Mouse (Mus musculus) stomach, embryonic 14.5 days (tissue): Measurements from ENCODE around the gene Prnd. TPM values are rescaled to one million over a fixed set of nuclear protein-coding genes. Genes with fewer than 3 reads are reported as not detected.

Experiments
- ATAC-seq: fragments of 200-750 bp; cut with Nextera tagmentation; 2 replicates; pipeline ENCODE4 v1.8.0; 2017; ENCODE audit warnings: low read depth, moderate TSS enrichment; ENCODE audit not compliant: insufficient number of reproducible peaks, insufficient read depth, low FRiP score
- H3K27ac ChIP-seq: fragments of 300-500 bp; sonication (generic); 2 replicates; pipeline ENCODE4 v1.5.1; 2014; ENCODE audit warnings: mild to moderate bottlenecking, low read length, moderate library complexity, mixed read lengths
- H3K27me3 ChIP-seq: fragments of 300-500 bp; sonication (generic); 2 replicates; pipeline ENCODE4 v1.6.1; 2014; ENCODE audit warnings: low read length, control low read depth, mixed read lengths; ENCODE audit not compliant: control insufficient read depth, insufficient read depth
- H3K36me3 ChIP-seq: fragments of 300-500 bp; sonication (generic); 2 replicates; pipeline ENCODE4 v1.6.1; 2014; ENCODE audit warnings: mild to moderate bottlenecking, control low read depth, low read length, moderate library complexity, mixed read lengths; ENCODE audit not compliant: control insufficient read depth, insufficient read depth
- H3K4me1 ChIP-seq: fragments of 300-500 bp; sonication (generic); 2 replicates; pipeline ENCODE4 v1.6.1; 2014; ENCODE audit warnings: low read length, control low read depth, mixed read lengths; ENCODE audit not compliant: control insufficient read depth, insufficient read depth
- H3K4me2 ChIP-seq: fragments of 300-500 bp; sonication (generic); replicated peaks from 2 replicates; pipeline ENCODE4 v1.6.1; 2014; ENCODE audit warnings: low read depth, low read length, control low read depth
- H3K4me3 ChIP-seq: fragments of 300-500 bp; sonication (generic); 2 replicates; pipeline ENCODE4 v1.5.1; 2014; ENCODE audit warnings: low read depth, low read length, control low read depth
- H3K9ac ChIP-seq: fragments of 300-500 bp; sonication (generic); replicated peaks from 2 replicates; pipeline ENCODE4 v1.6.1; 2014; ENCODE audit warnings: low read depth, mild to moderate bottlenecking, control low read depth, low read length, moderate library complexity, mixed read lengths
- H3K9me3 ChIP-seq: fragments of 300-500 bp; sonication (generic); 2 replicates; pipeline ENCODE4 v1.6.1; 2016; ENCODE audit warnings: low read depth, low read length, control low read depth; ENCODE audit not compliant: control insufficient read depth
- WGBS: fragments of 180-500 bp; shearing (Covaris S2); extraction: QIAGEN DNeasy Blood & Tissue Kit; methylation state at CpG from one replicate; pipeline ENCODE4 v1.1.7; 2014; 5-methylcytosine and 5-hydroxymethylcytosine counted together
- polyA plus RNA-seq: library from polyadenylated mRNA; unstranded; fragments of >200 nt; fragmentation: Nextera tagmentation; extraction: Ambion mirVana; gene quantifications from 2 replicates; pipeline ENCODE4 v1.2.1, GENCODE M21; 2014

Gene Prnd
- polyA plus RNA-seq, 1 experiment from 2014 or later: 49.9 TPM

DNA sequence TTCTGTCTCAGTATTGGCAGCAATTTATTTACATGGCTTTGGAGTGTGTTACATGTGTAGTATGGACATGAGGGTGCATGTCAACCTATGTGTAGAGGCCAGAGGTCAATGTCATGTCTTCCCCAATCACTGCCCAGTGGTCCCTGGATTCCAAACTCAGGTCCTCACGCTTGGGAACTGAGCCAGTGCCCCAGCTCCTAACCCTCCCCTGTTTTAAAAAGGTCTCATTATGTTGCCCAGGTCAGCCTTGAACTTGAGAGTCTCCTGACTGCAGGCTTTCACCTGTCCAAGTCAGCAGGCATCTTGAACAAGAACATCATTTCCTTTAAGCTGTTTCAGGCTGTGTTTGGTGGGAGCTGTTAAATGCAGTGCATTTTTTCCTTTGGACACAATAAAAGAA, 41.8 kb upstream of the Prnd start:
- WGBS: 81% methylated on average over 1 of the region's 1 CpGs
- Histone ChIP-seq H3K36me3 (no peaks in the 10 kb centered on the region), H3K9ac (no peak overlapping the region), H3K9me3 (no peaks in the 10 kb centered on the region), H3K4me3 (no peak overlapping the region), H3K27me3 (no peaks in the 10 kb centered on the region), H3K4me2 (peak overlapping the region; percentile 71; the same call in 1 of the 2 replicates), H3K4me1 (peaks cover 4% of the 10 kb centered on the region), H3K27ac (no peak overlapping the region; the same call in 1 of the 2 replicates)
- ATAC-seq: no peak

- Histone ChIP-seq H3K27ac (peak within 1 kb of the TSS; percentile 74), H3K4me3 (peak within 1 kb of the TSS; percentile 68), H3K9ac (peak within 1 kb of the TSS; percentile 58), H3K9me3 (no peaks in the 10 kb centered on the region), H3K36me3 (no peaks in the 10 kb centered on the region), H3K4me1 (peaks cover 4% of the 10 kb centered on the region), H3K4me2 (peak within 1 kb of the TSS; percentile 71), H3K27me3 (no peaks in the 10 kb centered on the region)
- peak; percentile 94 for ATAC-seq
- 5% methylated on average over 52 of the region's 52 CpGs for WGBS
These were observed 40.7 kb upstream of the Prnd start, which contains the start of the genes Prnp and Prn for GRCm38 (mm10) chr2:131909683-131910572. Prnp (plus strand) TSS chr2:131909928. Prn (plus strand) TSS chr2:131909957.

GRCm38 (mm10) chr2:131910847-131911246, 39.8 kb upstream of the Prnd start:
- Histone ChIP-seq H3K4me1 (peaks cover 4% of the 10 kb centered on the region; the same call in 1 of the 2 replicates), H3K9ac (no peak overlapping the region), H3K4me3 (peak overlapping the region; percentile 68), H3K27ac (no peak overlapping the region), H3K9me3 (no peaks in the 10 kb centered on the region), H3K4me2 (peak overlapping the region; percentile 71), H3K27me3 (no peaks in the 10 kb centered on the region), H3K36me3 (no peaks in the 10 kb centered on the region)
- no peak for ATAC-seq
- 51% methylated on average over 2 of the region's 2 CpGs for WGBS

DNA sequence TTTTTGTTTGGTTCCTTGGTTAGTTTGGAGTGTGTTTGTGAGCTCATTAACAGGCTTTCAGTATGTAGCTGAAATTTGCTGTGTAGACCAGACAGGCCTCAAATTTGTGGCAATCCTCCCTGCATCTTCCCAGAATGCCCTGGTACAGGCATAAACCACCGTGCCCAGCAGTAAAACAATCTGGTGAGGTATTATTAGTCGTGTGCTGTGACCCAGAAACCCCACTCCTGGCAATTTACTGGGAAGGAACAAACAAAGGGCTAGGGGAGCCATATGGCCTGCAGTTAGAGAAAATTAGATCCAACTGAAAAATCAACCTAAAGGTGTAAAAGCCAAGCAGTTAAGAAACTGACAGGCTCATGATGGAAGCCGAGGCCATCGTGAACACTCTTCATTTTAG, 39.3 kb upstream of the Prnd start:
- no peak for ATAC-seq

GRCm38 (mm10) chr2:131912526-131913258, 38.0 kb upstream of the Prnd start:
- H3K27ac ChIP-seq: no peak overlapping the region
- H3K4me3 ChIP-seq: no peak overlapping the region
- WGBS: 78% methylated on average over 8 of the region's 8 CpGs
- H3K27me3 ChIP-seq: no peaks in the 10 kb centered on the region
- H3K36me3 ChIP-seq: no peaks in the 10 kb centered on the region; the same call in 1 of the 2 replicates
- peaks cover 4% of the 10 kb centered on the region; the same call in 1 of the 2 replicates for H3K4me1 ChIP-seq
- no peak overlapping the region for H3K9ac ChIP-seq
- no peak for ATAC-seq
- no peak overlapping the region for H3K4me2 ChIP-seq
- H3K9me3 ChIP-seq: no peaks in the 10 kb centered on the region

More for the DNA sequence above, 39.3 kb upstream of the Prnd start:
- H3K9me3 ChIP-seq: no peaks in the 10 kb centered on the region
- 43% methylated on average over 4 of the region's 4 CpGs for WGBS
- peak overlapping the region; percentile 68; the same call in 1 of the 2 replicates for H3K4me3 ChIP-seq
- H3K4me1 ChIP-seq: peaks cover 4% of the 10 kb centered on the region; the same call in 1 of the 2 replicates
- H3K4me2 ChIP-seq: peak overlapping the region; percentile 71
- no peaks in the 10 kb centered on the region for H3K27me3 ChIP-seq
- no peak overlapping the region for H3K9ac ChIP-seq
- H3K36me3 ChIP-seq: no peaks in the 10 kb centered on the region; the same call in 1 of the 2 replicates
- H3K27ac ChIP-seq: no peak overlapping the region

DNA sequence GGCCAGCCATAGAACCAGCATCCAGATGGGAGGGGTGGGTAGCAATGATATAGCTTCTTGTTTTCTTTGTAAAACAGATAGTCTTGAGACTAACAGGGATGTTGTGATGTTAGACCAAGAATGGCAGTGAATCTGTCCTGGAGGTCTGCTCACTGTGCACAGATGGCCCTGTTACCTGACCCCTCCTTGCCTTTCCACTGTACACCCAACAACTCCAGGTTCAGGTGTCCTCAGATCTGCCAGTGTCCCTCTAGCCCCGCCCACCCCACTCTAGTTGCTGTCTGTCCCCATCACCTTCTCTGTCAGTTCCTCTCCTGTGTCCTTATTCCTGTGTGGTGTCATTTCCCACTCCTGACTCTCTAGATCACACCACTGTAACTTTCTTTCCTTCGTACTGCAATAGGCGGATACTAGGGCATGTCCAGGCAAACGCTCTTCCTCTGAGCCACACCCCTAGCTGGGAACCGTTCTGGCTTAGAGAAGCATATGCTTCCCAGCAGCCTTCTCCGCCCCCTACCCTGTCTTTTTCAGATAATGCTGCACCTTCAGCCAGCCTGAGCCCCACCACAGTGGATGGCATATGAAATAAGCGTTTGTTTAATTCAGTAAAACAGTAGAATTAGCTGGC, 18.3 kb upstream of the Prnd start:
- WGBS: 58% methylated on average over 7 of the region's 7 CpGs
- H3K4me3 ChIP-seq: no peak overlapping the region
- ATAC-seq: 0 out of 2 replicates have a peak, but pooled peaks have one; percentile 37
- H3K36me3 ChIP-seq: no peaks in the 10 kb centered on the region
- H3K9me3 ChIP-seq: no peaks in the 10 kb centered on the region
- H3K4me1 ChIP-seq: no peaks in the 10 kb centered on the region
- H3K9ac ChIP-seq: no peak overlapping the region
- no peaks in the 10 kb centered on the region for H3K27me3 ChIP-seq
- H3K4me2 ChIP-seq: no peak overlapping the region
- H3K27ac ChIP-seq: no peak overlapping the region

DNA sequence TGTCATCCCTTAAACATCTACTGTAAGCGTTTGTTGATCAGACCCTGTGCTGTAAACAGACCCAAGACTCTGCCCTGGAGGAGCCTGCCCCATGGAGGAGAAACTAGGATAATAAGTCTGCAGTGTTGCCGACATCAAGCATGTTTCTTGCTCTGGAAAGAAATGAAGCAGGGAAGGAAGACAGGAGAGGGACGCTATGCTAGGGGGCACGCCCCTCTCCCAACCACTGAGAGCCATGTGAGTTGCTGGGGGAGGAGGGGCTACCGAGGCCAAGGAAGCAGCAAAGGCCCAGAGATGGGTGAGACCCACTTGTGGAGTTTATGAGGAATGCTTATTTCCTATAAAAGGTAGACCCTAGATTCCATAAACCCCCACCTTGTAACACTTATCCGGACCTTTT, 17.6 kb upstream of the Prnd start:
- no peak overlapping the region for H3K9ac ChIP-seq
- 29% methylated on average over 6 of the region's 6 CpGs for WGBS
- ATAC-seq: no peak
- no peaks in the 10 kb centered on the region for H3K4me1 ChIP-seq
- no peak overlapping the region for H3K4me2 ChIP-seq
- H3K9me3 ChIP-seq: no peaks in the 10 kb centered on the region
- H3K36me3 ChIP-seq: no peaks in the 10 kb centered on the region
- no peak overlapping the region for H3K27ac ChIP-seq
- H3K27me3 ChIP-seq: no peaks in the 10 kb centered on the region
- H3K4me3 ChIP-seq: no peak overlapping the region

DNA sequence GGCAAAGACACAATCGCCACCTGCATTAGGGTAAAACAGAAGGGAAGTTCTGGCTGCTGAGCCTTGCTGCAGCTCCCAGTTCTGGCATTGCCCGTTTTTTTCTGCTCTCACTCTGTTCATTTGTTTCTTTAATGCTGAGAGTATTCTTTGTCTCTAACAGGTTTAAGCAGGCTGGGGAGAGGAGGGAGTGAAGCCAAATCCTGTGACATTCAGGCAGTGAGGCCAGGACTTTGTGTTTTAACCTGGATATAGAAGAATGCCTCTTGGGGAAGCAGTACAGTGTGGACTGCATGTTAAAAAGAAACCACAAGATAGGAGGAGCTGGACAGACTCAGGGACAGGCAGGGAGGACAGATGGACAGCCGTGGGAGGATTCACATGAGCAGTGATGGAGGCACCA, 17.1 kb upstream of the Prnd start:
- Histone ChIP-seq H3K27ac (no peak overlapping the region), H3K4me1 (no peaks in the 10 kb centered on the region), H3K4me3 (no peak overlapping the region), H3K36me3 (no peaks in the 10 kb centered on the region), H3K9ac (no peak overlapping the region), H3K4me2 (no peak overlapping the region), H3K9me3 (no peaks in the 10 kb centered on the region), H3K27me3 (no peaks in the 10 kb centered on the region)
- WGBS: 53% methylated on average over 3 of the region's 3 CpGs
- ATAC-seq: no peak
